Mouse (Mus musculus): ENCODE data around the gene Btnl4. TPM values are rescaled to one million over a fixed set of nuclear protein-coding genes. Genes with fewer than 3 reads are reported as not detected.
"Not testable (repeated sequence)": the region's sequence is repeated elsewhere in the genome, so short reads cannot be mapped to it uniquely, and the experiment has no call there.

Gene Btnl4
- polyA plus RNA-seq (2012; ENCODE audit: insufficient read depth, insufficient read length, low replicate concordance, missing spikeins), result not detected in 2 replicates

DNA sequence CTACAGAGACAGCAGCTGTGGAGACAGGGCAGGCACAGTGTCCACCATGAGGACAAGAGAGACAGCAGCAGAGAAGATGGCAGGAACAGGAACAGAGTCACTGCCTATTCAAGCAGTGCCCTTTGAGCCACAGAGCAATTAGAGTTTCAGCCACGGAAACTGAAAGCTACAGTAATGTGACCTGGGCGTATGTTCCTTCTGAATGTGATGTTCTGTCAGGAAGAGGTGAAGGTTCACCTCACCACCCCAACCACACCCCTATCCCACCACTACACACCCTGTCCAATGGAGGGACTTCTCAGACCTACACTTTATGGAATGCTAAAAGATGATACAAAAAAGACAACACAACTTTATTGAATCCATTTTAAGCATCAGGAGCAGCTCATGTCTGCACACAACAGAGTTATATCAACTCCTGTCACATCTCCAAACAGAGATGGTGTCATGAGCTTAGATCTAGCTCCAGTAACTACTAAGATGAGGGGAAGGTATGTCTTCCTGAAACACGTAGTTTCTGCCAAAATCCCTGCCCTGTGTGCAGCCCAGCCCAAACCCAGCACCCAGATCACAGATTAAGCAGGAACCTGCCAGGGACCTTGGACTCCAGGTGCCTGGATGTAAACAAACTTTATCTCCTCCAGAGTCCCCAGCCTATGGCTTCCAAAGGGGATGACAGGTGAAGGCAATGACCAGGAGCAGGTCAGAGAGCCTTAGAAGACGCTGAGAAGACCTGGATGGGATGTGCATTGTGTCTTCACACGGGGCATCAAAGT, at the start of gene Btnl4:
Gene Btnl4, minus strand, starts transcription at position 81 of the 776 bp plus-strand sequence.
- WGBS, result 88% methylated on average over 5 of the region's 5 CpGs
- not testable (repeated sequence) for H3K4me3 ChIP-seq (ENCODE audit: insufficient read depth, low read depth, low read length); H3K4me1 ChIP-seq (ENCODE audit: control insufficient read depth, insufficient read depth, low read length); H3K27ac ChIP-seq (ENCODE audit: insufficient read depth, low read depth, low read length)

DNA sequence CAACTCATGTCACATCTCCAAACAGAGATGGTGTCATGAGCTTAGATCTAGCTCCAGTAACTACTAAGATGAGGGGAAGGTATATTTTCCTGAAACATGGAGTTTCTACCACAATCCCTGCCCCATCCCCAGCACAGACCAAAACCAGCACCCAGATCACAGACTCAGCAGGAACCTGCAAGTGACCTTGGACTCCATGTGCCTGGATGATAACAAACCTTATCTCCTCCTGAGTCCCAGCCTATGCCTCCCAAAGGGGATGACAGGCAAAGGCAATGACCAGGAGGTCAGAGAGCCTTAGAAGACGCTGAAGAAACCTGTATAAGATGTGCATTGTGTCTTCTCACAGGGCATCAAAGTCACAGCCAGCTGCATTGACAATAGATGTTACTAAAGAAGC, 41.9 kb upstream of the Btnl4 start:
- TF ChIP-seq POLR2A (IDR thresholded peaks at IDR 0.05; ENCODE audit: insufficient read depth, low read depth, low read length) (no peak), CTCF (IDR thresholded peaks at IDR 0.05; ENCODE audit: insufficient read depth, low read depth, low read length) (no peak)
- no peak overlapping the region for H3K4me3 ChIP-seq (ENCODE audit: insufficient read depth, low read depth, low read length)
- 78% methylated on average over 1 of the region's 1 CpGs for WGBS
- H3K27ac ChIP-seq (ENCODE audit: insufficient read depth, low read depth, low read length), result no peak overlapping the region
- no peaks in the 10 kb centered on the region for H3K4me1 ChIP-seq (ENCODE audit: control insufficient read depth, insufficient read depth, low read length)

DNA sequence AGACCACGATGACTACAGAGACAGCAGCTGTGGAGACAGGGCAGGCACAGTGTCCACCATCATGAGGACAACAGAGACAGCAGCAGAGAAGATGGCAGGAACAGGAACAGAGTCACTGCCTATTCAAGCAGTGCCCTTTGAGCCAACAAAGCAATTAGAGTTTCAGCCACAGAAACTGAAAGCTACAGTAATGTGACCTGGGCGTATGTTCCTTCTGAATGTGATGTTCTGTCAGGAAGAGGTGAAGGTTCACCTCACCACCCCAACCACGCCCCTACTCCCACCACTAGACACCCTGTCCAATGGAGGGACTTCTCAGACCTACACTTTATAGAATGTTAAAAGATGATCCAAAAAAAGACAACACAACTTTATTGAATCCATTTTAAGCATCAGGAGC, 41.5 kb upstream of the Btnl4 start:
- H3K4me1 ChIP-seq (ENCODE audit: control insufficient read depth, insufficient read depth, low read length); H3K27ac ChIP-seq (ENCODE audit: insufficient read depth, low read depth, low read length); H3K4me3 ChIP-seq (ENCODE audit: insufficient read depth, low read depth, low read length): not testable (repeated sequence)
- WGBS, result 74% methylated on average over 3 of the region's 3 CpGs

DNA sequence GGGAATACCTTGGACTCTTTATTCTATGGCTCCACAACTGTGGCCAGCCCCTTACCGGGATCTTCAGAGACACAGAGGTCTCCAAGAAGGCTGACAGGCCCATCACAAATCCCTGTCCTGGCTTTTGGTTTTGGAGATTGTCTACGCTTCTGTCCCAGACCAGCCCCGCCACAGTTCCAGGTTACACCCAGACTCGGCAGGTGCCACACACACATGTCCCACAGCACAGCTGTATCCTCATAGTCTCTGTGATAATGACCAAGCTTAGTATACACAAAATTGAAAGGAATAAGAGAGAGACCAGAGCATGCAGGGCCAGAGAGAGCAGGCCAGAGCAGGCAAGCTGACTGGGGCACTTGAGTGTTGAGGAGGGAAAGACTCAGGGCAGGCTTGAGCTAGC, 40.7 kb upstream of the Btnl4 start:
- 94% methylated on average over 4 of the region's 4 CpGs for WGBS
- TF ChIP-seq POLR2A (IDR thresholded peaks at IDR 0.05; ENCODE audit: insufficient read depth, low read depth, low read length), result no peak
- no peak for TF ChIP-seq CTCF (IDR thresholded peaks at IDR 0.05; ENCODE audit: insufficient read depth, low read depth, low read length)
- H3K4me3 ChIP-seq (ENCODE audit: insufficient read depth, low read depth, low read length), result no peak overlapping the region
- no peak overlapping the region for H3K27ac ChIP-seq (ENCODE audit: insufficient read depth, low read depth, low read length)
- no peaks in the 10 kb centered on the region for H3K4me1 ChIP-seq (ENCODE audit: control insufficient read depth, insufficient read depth, low read length)

DNA sequence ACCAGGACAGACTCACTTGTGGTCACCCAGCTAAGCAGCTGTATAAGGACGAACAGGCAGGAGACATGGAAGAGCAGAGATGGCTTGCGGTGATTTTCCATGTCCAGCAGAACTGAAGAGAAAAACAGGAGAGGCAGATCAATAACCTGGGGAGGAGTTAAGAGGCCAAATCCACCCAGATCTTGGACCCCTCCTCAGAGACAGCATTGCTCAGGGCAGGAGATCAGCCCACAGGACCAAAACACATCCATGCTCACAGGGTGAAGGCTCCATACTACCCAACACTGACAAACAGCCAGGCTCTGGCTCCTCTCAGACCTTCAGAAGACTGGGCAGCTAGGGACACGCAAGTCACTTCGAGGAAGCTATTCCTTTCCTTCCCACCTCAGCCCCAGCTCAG, 40.1 kb upstream of the Btnl4 start, which contains the start of gene Btnl6:
Gene Btnl6, minus strand, starts transcription at position 101 of the 400 bp plus-strand sequence.
- WGBS, result 96% methylated on average over 4 of the region's 4 CpGs
- Histone ChIP-seq H3K27ac (ENCODE audit: insufficient read depth, low read depth, low read length) (no peak within 1 kb of the TSS), H3K4me3 (ENCODE audit: insufficient read depth, low read depth, low read length) (no peak within 1 kb of the TSS), H3K4me1 (ENCODE audit: control insufficient read depth, insufficient read depth, low read length) (no peaks in the 10 kb centered on the region)
- TF ChIP-seq POLR2A (IDR thresholded peaks at IDR 0.05; ENCODE audit: insufficient read depth, low read depth, low read length), result no peak
- TF ChIP-seq CTCF (IDR thresholded peaks at IDR 0.05; ENCODE audit: insufficient read depth, low read depth, low read length), result no peak

DNA sequence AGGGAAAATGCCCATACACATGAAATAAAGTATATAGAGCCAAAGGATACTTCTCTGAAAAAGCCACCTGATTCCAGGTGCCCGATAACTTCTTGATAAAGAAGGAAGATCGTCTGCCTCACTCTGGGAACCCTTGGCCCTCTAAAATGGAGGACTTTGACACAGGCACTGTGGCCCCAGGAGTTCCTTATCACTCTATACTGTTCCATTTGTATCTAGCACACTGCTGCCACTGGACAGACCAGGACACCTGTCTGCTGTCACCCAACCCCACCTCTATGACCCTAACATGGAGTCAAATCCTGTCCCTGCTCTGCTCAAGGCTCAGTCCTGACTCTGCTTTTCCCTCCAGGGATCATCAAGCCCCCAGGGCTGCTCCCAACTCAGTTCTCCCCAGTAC, 39.4 kb upstream of the Btnl4 start:
- Histone ChIP-seq H3K27ac (ENCODE audit: insufficient read depth, low read depth, low read length) (no peak overlapping the region), H3K4me1 (ENCODE audit: control insufficient read depth, insufficient read depth, low read length) (no peaks in the 10 kb centered on the region), H3K4me3 (ENCODE audit: insufficient read depth, low read depth, low read length) (no peak overlapping the region)
- TF ChIP-seq POLR2A (IDR thresholded peaks at IDR 0.05; ENCODE audit: insufficient read depth, low read depth, low read length), result no peak
- TF ChIP-seq CTCF (IDR thresholded peaks at IDR 0.05; ENCODE audit: insufficient read depth, low read depth, low read length), result no peak
- WGBS, result 86% methylated on average over 2 of the region's 2 CpGs

DNA sequence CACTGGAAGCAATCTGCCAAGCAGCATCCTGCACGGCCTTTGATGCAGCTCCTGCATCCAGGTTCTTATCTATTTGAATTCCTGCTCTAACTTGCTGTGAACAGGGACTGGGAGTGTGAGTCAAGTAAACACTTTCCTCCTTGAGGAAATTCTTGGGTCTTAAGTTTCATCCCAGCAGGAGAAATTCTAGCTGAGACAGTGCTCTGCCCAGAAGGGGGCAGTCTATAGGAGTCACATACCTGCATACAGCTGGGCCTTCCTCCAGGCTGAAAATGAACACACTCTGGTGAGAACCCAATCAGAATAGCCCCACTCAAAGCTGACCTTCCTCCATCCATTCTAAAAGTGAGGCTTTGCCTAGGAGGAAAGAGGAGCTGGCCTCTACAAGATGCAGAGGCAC, 34.6 kb upstream of the Btnl4 start:
- not testable (repeated sequence) for H3K27ac ChIP-seq (ENCODE audit: insufficient read depth, low read depth, low read length); H3K4me1 ChIP-seq (ENCODE audit: control insufficient read depth, insufficient read depth, low read length); H3K4me3 ChIP-seq (ENCODE audit: insufficient read depth, low read depth, low read length)
- WGBS, result 76% methylated on average over 1 of the region's 1 CpGs

DNA sequence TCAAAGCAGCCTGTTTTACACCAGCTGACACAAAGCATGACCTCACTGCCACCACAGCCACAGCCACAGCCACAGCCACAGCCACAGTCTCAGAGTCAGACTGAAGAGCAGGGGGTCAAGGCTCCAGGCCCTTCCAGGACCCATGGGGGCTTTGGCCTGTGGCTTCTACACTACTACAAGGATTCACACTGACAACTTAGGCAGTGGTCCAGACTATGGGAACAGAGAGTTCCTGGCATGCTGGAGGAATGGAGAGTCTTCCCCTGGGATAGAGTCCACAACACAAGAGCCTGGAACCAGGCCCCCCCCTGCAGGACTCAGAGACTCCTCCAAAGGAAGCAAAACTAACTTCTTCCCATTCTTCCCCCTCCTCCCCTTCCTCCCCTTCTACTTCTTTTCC, 30.5 kb upstream of the Btnl4 start:
- no peak overlapping the region for H3K4me3 ChIP-seq (ENCODE audit: insufficient read depth, low read depth, low read length)
- no peak overlapping the region for H3K27ac ChIP-seq (ENCODE audit: insufficient read depth, low read depth, low read length)
- TF ChIP-seq CTCF (IDR thresholded peaks at IDR 0.05; ENCODE audit: insufficient read depth, low read depth, low read length) (no peak), POLR2A (IDR thresholded peaks at IDR 0.05; ENCODE audit: insufficient read depth, low read depth, low read length) (no peak)
- no peaks in the 10 kb centered on the region for H3K4me1 ChIP-seq (ENCODE audit: control insufficient read depth, insufficient read depth, low read length)

DNA sequence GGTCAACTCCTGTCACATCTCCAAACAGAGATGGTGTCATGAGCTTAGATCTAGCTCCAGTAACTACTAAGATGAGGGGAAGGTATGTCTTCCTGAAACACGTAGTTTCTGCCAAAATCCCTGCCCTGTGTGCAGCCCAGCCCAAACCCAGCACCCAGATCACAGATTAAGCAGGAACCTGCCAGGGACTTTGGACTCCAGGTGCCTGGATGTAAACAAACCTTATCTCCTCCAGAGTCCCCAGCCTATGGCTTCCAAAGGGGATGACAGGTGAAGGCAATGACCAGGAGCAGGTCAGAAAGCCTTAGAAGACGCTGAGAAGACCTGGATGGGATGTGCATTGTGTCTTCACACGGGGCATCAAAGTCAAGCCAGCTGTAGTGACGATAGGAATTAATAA, 20.6 kb upstream of the Btnl4 start:
- WGBS, result 88% methylated on average over 4 of the region's 4 CpGs
- H3K27ac ChIP-seq (ENCODE audit: insufficient read depth, low read depth, low read length); H3K4me1 ChIP-seq (ENCODE audit: control insufficient read depth, insufficient read depth, low read length); H3K4me3 ChIP-seq (ENCODE audit: insufficient read depth, low read depth, low read length): not testable (repeated sequence)

DNA sequence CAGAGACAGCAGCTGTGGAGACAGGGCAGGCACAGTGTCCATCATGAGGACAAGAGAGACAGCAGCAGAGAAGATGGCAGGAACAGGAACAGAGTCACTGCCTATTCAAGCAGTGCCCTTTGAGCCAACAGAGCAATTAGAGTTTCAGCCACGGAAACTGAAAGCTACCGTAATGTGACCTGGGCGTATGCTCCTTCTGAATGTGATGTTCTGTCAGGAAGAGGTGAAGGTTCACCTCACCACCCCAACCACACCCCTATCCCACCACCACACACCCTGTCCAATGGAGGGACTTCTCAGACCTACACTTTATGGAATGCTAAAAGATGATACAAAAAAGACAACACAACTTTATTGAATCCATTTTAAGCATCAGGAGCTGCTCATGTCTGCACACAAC, 20.2 kb upstream of the Btnl4 start:
- not testable (repeated sequence) for H3K27ac ChIP-seq (ENCODE audit: insufficient read depth, low read depth, low read length); H3K4me3 ChIP-seq (ENCODE audit: insufficient read depth, low read depth, low read length); H3K4me1 ChIP-seq (ENCODE audit: control insufficient read depth, insufficient read depth, low read length)
- WGBS, result 80% methylated on average over 3 of the region's 3 CpGs
